In the genomic region with DNA sequence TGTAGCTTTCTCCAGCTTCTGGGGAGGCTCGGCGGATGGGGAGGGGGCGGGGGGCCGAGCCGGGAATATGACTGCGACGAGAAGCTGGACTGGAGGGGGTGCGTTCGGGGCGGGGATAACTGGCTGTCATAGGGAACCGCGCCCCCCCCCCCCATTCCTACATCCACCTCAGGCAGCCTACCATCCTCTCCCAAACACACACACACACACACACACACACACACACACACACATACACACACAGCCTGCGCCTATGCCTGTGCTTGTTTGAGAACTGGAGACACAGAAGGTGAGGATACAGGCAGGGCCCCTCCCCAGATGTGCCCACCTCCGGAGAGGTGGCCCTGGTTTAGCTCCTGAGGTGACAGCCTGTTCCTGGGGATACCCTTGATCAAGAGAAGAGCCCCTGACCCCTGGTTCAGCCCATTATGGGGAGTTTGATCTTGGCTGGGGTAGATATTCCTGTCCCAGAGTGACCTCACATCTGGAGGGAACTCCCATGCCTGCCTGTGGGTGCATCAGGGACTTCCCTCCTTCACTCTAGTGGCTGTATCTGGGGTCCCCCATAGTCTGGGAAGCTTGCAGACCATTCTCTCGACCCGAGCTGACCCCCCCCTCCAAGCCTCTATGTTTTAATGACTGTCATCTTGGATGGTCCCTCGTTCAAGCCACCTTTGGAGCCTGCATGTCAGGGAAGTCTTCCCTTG, we compare ENCODE assay signal across 9 mouse cellular contexts. TPM values are rescaled to one million over a fixed set of nuclear protein-coding genes. Genes with fewer than 3 reads are reported as not detected.
DNase-seq lines count a peak whose midpoint lies in the region; ATAC-seq and TF ChIP-seq lines count a peak whose summit lies in the region.
"Had no signal": no experiment of that assay in that cellular context is flagged by ENCODE, and none has a peak within 500 bp of the region (broad histone marks: within the 10 kb centered on the region; RNA-seq: fewer than 3 reads in every experiment).

No protein-coding gene starts in this region.

- H3K36me3 ChIP-seq in heart, embryonic 12.5 days: no peaks in the 10 kb centered on the region
- no peaks in the 10 kb centered on the region for H3K36me3 ChIP-seq in hindbrain, embryonic 10.5 days
- H3K36me3 ChIP-seq in midbrain, embryonic 12.5 days: no peaks in the 10 kb centered on the region

- no peak overlapping the region for H3K27ac ChIP-seq in heart, embryonic 12.5 days (ENCODE audit: poor library complexity, severe bottlenecking)
- H3K27ac ChIP-seq in bone marrow macrophage, adult 2 months (ENCODE audit: insufficient read depth, low read depth, low read length): no peak overlapping the region
- H3K27ac ChIP-seq in hindbrain, embryonic 10.5 days: peak overlapping the region; percentile 89
- peak overlapping the region; percentile 73 for H3K27ac ChIP-seq in midbrain, embryonic 12.5 days (replicated peaks)

- peaks cover 18% of the 10 kb centered on the region for H3K4me1 ChIP-seq in heart, embryonic 12.5 days (replicated peaks)
- no peaks in the 10 kb centered on the region for H3K4me1 ChIP-seq in bone marrow macrophage, adult 2 months (ENCODE audit: control insufficient read depth, insufficient read depth, low read length)
- peaks cover 55% of the 10 kb centered on the region for H3K4me1 ChIP-seq in hindbrain, embryonic 10.5 days (replicated peaks)
- peaks cover 41% of the 10 kb centered on the region for H3K4me1 ChIP-seq in midbrain, embryonic 12.5 days

- no peak for TF ChIP-seq CTCF in bone marrow macrophage, adult 2 months (IDR thresholded peaks at IDR 0.05; ENCODE audit: low read depth, low read length)

- peak overlapping the region; percentile 57 for H3K4me3 ChIP-seq in heart, embryonic 12.5 days
- H3K4me3 ChIP-seq in bone marrow macrophage, adult 2 months (ENCODE audit: insufficient read depth, low read length): peak overlapping the region; percentile 42; the same call in 1 of the 2 replicates
- H3K4me3 ChIP-seq in hindbrain, embryonic 10.5 days: peak overlapping the region; percentile 75
- H3K4me3 ChIP-seq in midbrain, embryonic 12.5 days: peak overlapping the region; percentile 54

- H3K9me3 ChIP-seq in heart, embryonic 12.5 days (replicated peaks): no peaks in the 10 kb centered on the region
- no peaks in the 10 kb centered on the region for H3K9me3 ChIP-seq in hindbrain, embryonic 10.5 days
- no peaks in the 10 kb centered on the region for H3K9me3 ChIP-seq in midbrain, embryonic 12.5 days

- 10% methylated on average over 11 of the region's 17 CpGs for WGBS in heart, embryonic 12.5 days
- 13% methylated on average over 15 of the region's 17 CpGs for WGBS in hindbrain, embryonic 10.5 days
- 46% methylated on average over 4 of the region's 17 CpGs for WGBS in midbrain, embryonic 12.5 days

- H3K4me2 ChIP-seq in heart, embryonic 12.5 days: peak overlapping the region; percentile 98
- H3K4me2 ChIP-seq in midbrain, embryonic 12.5 days (replicated peaks): peak overlapping the region; percentile 88

- TF ChIP-seq POLR2A in bone marrow macrophage, adult 2 months (IDR thresholded peaks at IDR 0.05; ENCODE audit: borderline replicate concordance, low read depth, low read length): no peak

- intact Hi-C loops in heart, postnatal 14 days (cut with DNase I): no loop called here

- peak overlapping the region; percentile 72 for H3K9ac ChIP-seq in heart, embryonic 12.5 days
- peak overlapping the region; percentile 90 for H3K9ac ChIP-seq in midbrain, embryonic 12.5 days (replicated peaks)

- DNase-seq in heart, postnatal 14 days: no peak
- no peak for DNase-seq in hindbrain, embryonic 10.5 days (ENCODE audit: low spot score)
- DNase-seq in spleen, postnatal 14 days (ENCODE audit: low spot score in 2 of 2): no peak
- DNase-seq in frontal cortex, postnatal 14 days (ENCODE audit: low spot score in 2 of 2): no peak
- no peak for DNase-seq in thymus, postnatal 36 days

- no peak for ATAC-seq in heart, embryonic 12.5 days (ENCODE audit: insufficient number of reproducible peaks, low FRiP score)
- ATAC-seq in midbrain, embryonic 12.5 days (ENCODE audit: low FRiP score, low read depth): peak; percentile 35; the same call in 1 of the 2 replicates

- H3K27me3 ChIP-seq in heart, embryonic 12.5 days (replicated peaks): peaks cover 85% of the 10 kb centered on the region
- peaks cover 75% of the 10 kb centered on the region for H3K27me3 ChIP-seq in hindbrain, embryonic 10.5 days (ENCODE audit: insufficient read depth, poor library complexity, severe bottlenecking)
- H3K27me3 ChIP-seq in midbrain, embryonic 12.5 days: peaks cover 51% of the 10 kb centered on the region

RNA-seq across cellular contexts. Expression of gene Asic1, which starts 0.9 kb away (rescaled TPM):
- 2.6 and 3.2 TPM in 2 replicates for polyA plus RNA-seq in heart, embryonic 12.5 days (2016; fragmentation: Nextera tagmentation; extraction: Ambion mirVana)
- total RNA-seq in heart, postnatal 14 days (2021): under 1 TPM; 0.29 to 0.74 TPM
- polyA plus RNA-seq in bone marrow macrophage, adult 2 months (2012; ENCODE audit: insufficient read depth, insufficient read length, missing spikeins): not detected in 2 replicates
- polyA plus RNA-seq in hindbrain, embryonic 10.5 days (2016; fragmentation: Nextera tagmentation; extraction: Ambion mirVana): 12.6 and 29.0 TPM in 2 replicates
- 36.0 and 43.7 TPM in 2 replicates for polyA plus RNA-seq in midbrain, embryonic 12.5 days (2016; fragmentation: Nextera tagmentation; extraction: Ambion mirVana)
- total RNA-seq: hematopoietic stem cell, adult 5-6 weeks had no signal

RNA-seq across cellular contexts. Expression of gene Racgap1, which starts 19.7 kb away (rescaled TPM):
- 131 and 140 TPM in 2 replicates for polyA plus RNA-seq in heart, embryonic 12.5 days (2016; fragmentation: Nextera tagmentation; extraction: Ambion mirVana)
- total RNA-seq in heart, postnatal 14 days (2021): 10 to 100 TPM in 1 of 2 experiments, 1 to 10 TPM in 1; 8.6 to 12.2 TPM
- polyA plus RNA-seq in bone marrow macrophage, adult 2 months (2012; ENCODE audit: insufficient read depth, insufficient read length, missing spikeins): 55.8 and 56.8 TPM in 2 replicates
- 193 and 219 TPM in 2 replicates for polyA plus RNA-seq in hindbrain, embryonic 10.5 days (2016; fragmentation: Nextera tagmentation; extraction: Ambion mirVana)
- 223 TPM in 2 replicates for polyA plus RNA-seq in midbrain, embryonic 12.5 days (2016; fragmentation: Nextera tagmentation; extraction: Ambion mirVana)

RNA-seq across cellular contexts. Expression of gene Smarcd1, which starts 30.8 kb away (rescaled TPM):
- 25.5 and 29.3 TPM in 2 replicates for polyA plus RNA-seq in heart, embryonic 12.5 days (2016; fragmentation: Nextera tagmentation; extraction: Ambion mirVana)
- total RNA-seq in heart, postnatal 14 days (2021): 10 to 100 TPM; 25.9 to 28.4 TPM
- polyA plus RNA-seq in bone marrow macrophage, adult 2 months (2012; ENCODE audit: insufficient read depth, insufficient read length, missing spikeins): 17.7 and 19.4 TPM in 2 replicates
- 101 and 118 TPM in 2 replicates for polyA plus RNA-seq in hindbrain, embryonic 10.5 days (2016; fragmentation: Nextera tagmentation; extraction: Ambion mirVana)
- polyA plus RNA-seq in midbrain, embryonic 12.5 days (2016; fragmentation: Nextera tagmentation; extraction: Ambion mirVana): 141 and 157 TPM in 2 replicates

RNA-seq across cellular contexts. Expression of gene Gm17349, which starts 34.2 kb away (rescaled TPM):
- polyA plus RNA-seq in heart, embryonic 12.5 days (2016; fragmentation: Nextera tagmentation; extraction: Ambion mirVana): not detected in 2 replicates
- 1 to 10 TPM; 5.0 to 5.1 TPM for total RNA-seq in heart, postnatal 14 days (2021)
- polyA plus RNA-seq in bone marrow macrophage, adult 2 months (2012; ENCODE audit: insufficient read depth, insufficient read length, missing spikeins): not detected in 2 replicates
- polyA plus RNA-seq in hindbrain, embryonic 10.5 days (2016; fragmentation: Nextera tagmentation; extraction: Ambion mirVana): not detected in 2 replicates
- polyA plus RNA-seq in midbrain, embryonic 12.5 days (2016; fragmentation: Nextera tagmentation; extraction: Ambion mirVana): not detected in 2 replicates
- total RNA-seq: hematopoietic stem cell, adult 5-6 weeks had no signal

RNA-seq across cellular contexts. Expression of gene Gpd1, which starts 46.2 kb away (rescaled TPM):
- polyA plus RNA-seq in heart, embryonic 12.5 days (2016; fragmentation: Nextera tagmentation; extraction: Ambion mirVana): 0.77 and 1.1 TPM in 2 replicates
- total RNA-seq in heart, postnatal 14 days (2021): 10 to 100 TPM; 61.7 to 91.3 TPM
- 0.37 and 1.2 TPM in 2 replicates for polyA plus RNA-seq in bone marrow macrophage, adult 2 months (2012; ENCODE audit: insufficient read depth, insufficient read length, missing spikeins)
- 0.54 and 0.78 TPM in 2 replicates for polyA plus RNA-seq in hindbrain, embryonic 10.5 days (2016; fragmentation: Nextera tagmentation; extraction: Ambion mirVana)
- polyA plus RNA-seq in midbrain, embryonic 12.5 days (2016; fragmentation: Nextera tagmentation; extraction: Ambion mirVana): 0.75 and 0.96 TPM in 2 replicates

Comparison
In these comparisons a context has a peak if more than half of its experiments do, and no peak if none do; other contexts are left out.
1. H3K27ac ChIP-seq: peak in hindbrain, embryonic 10.5 days (single experiment) and midbrain, embryonic 12.5 days (single experiment); none in heart, embryonic 12.5 days (single experiment) and bone marrow macrophage, adult 2 months (single experiment).
2. Peak in every context shown above with its lines, with median percentiles within 50 percentile points of each other: H3K4me3 ChIP-seq.